Mouse (Mus musculus) neural tube, embryonic 14.5 days (tissue): ENCODE results near the gene Slc30a2. TPM values are rescaled to one million over a fixed set of nuclear protein-coding genes. Genes with fewer than 3 reads are reported as not detected.
"Not testable (repeated sequence)": the region's sequence is repeated elsewhere in the genome, so short reads cannot be mapped to it uniquely, and the experiment has no call there.

Source experiments
- ATAC-seq: fragments of 200-750 bp; cut with Nextera tagmentation; 2 replicates; pipeline ENCODE4 v1.8.0; 2017; ENCODE audit warnings: low read depth, mild to moderate bottlenecking, moderate TSS enrichment, moderate library complexity
- H3K27ac ChIP-seq: fragments of 300-500 bp; sonication (generic); 2 replicates; pipeline ENCODE4 v1.5.1; 2014; ENCODE audit warnings: low read depth, mild to moderate bottlenecking, control low read depth, low read length, moderate library complexity, mixed read lengths
- H3K27me3 ChIP-seq: fragments of 300-500 bp; sonication (generic); 2 replicates; pipeline ENCODE4 v1.6.1; 2014; ENCODE audit warnings: low read length; ENCODE audit not compliant: control insufficient read depth, insufficient read depth
- H3K36me3 ChIP-seq: fragments of 300-500 bp; sonication (generic); 2 replicates; pipeline ENCODE4 v1.6.1; 2014; ENCODE audit warnings: low read length, mixed read lengths; ENCODE audit not compliant: control insufficient read depth, insufficient read depth
- H3K4me1 ChIP-seq: fragments of 300-500 bp; sonication (generic); 2 replicates; pipeline ENCODE4 v1.6.1; 2014; ENCODE audit warnings: low read length; ENCODE audit not compliant: control insufficient read depth, insufficient read depth
- H3K4me2 ChIP-seq: fragments of 300-500 bp; sonication (generic); 2 replicates; pipeline ENCODE4 v1.6.1; 2014; ENCODE audit warnings: mild to moderate bottlenecking, low read depth, low read length, control low read depth
- H3K4me3 ChIP-seq: fragments of 300-500 bp; sonication (generic); 2 replicates; pipeline ENCODE4 v1.5.1; 2014; ENCODE audit warnings: low read depth, low read length, control low read depth, mixed read lengths
- H3K9ac ChIP-seq: fragments of 300-500 bp; sonication (generic); replicated peaks from 2 replicates; pipeline ENCODE4 v1.6.1; 2014; ENCODE audit warnings: low read depth, mild to moderate bottlenecking, control low read depth, low read length, mixed read lengths
- H3K9me3 ChIP-seq: fragments of 300-500 bp; sonication (generic); 2 replicates; pipeline ENCODE4 v1.6.1; 2016; ENCODE audit warnings: low read length; ENCODE audit not compliant: control insufficient read depth
- WGBS: fragments of 180-500 bp; shearing (Covaris S2); extraction: QIAGEN DNeasy Blood & Tissue Kit; methylation state at CpG from one replicate; pipeline ENCODE4 v1.1.7; 2014; 5-methylcytosine and 5-hydroxymethylcytosine counted together
- polyA plus RNA-seq: library from polyadenylated mRNA; unstranded; fragments of >200 nt; fragmentation: Nextera tagmentation; extraction: Ambion mirVana; gene quantifications from 2 replicates; pipeline ENCODE4 v1.2.1, GENCODE M21; 2014

Gene Slc30a2
- polyA plus RNA-seq, 1 experiment from 2014 or later, result 0.16 TPM

- no peak for ATAC-seq
- Histone ChIP-seq H3K27me3 (no peaks in the 10 kb centered on the region), H3K9ac (no peak overlapping the region), H3K4me2 (no peak overlapping the region), H3K9me3 (no peaks in the 10 kb centered on the region), H3K4me1 (no peaks in the 10 kb centered on the region), H3K27ac (no peak overlapping the region), H3K36me3 (no peaks in the 10 kb centered on the region), H3K4me3 (no peak overlapping the region)
- WGBS, result 86% methylated on average over 8 of the region's 8 CpGs
These were observed 14.1 kb upstream of the Slc30a2 start for GRCm38 (mm10) chr4:134328832-134329231.

GRCm38 (mm10) chr4:134330281-134330680 lies 12.7 kb upstream of the Slc30a2 start:
- Histone ChIP-seq H3K9ac (no peak overlapping the region), H3K9me3 (no peaks in the 10 kb centered on the region), H3K4me3 (no peak overlapping the region), H3K27ac (no peak overlapping the region), H3K27me3 (no peaks in the 10 kb centered on the region), H3K4me2 (no peak overlapping the region), H3K4me1 (no peaks in the 10 kb centered on the region), H3K36me3 (no peaks in the 10 kb centered on the region)
- ATAC-seq, result no peak
- WGBS, result 64% methylated on average over 5 of the region's 5 CpGs

- 62% methylated on average over 6 of the region's 6 CpGs for WGBS
- H3K27ac ChIP-seq, result not testable (repeated sequence)
These were observed 1.8 kb upstream of the Slc30a2 start for GRCm38 (mm10) chr4:134341231-134341630.

GRCm38 (mm10) chr4:134342213-134342779 lies 685 bp upstream of the Slc30a2 start:
- WGBS, result 36% methylated on average over 11 of the region's 11 CpGs
- Histone ChIP-seq H3K36me3 (no peaks in the 10 kb centered on the region), H3K9ac (no peak overlapping the region), H3K27ac (no peak overlapping the region), H3K9me3 (no peaks in the 10 kb centered on the region), H3K27me3 (peaks cover 17% of the 10 kb centered on the region), H3K4me3 (no peak overlapping the region), H3K4me1 (0 out of 2 replicates have a peak, but pooled peaks cover 3% of the 10 kb centered on the region), H3K4me2 (no peak overlapping the region)
- no peak for ATAC-seq

More at GRCm38 (mm10) chr4:134341231-134341630, 1.8 kb upstream of the Slc30a2 start:
- H3K9me3 ChIP-seq, H3K36me3 ChIP-seq, ATAC-seq, H3K9ac ChIP-seq, H3K4me2 ChIP-seq, H3K4me3 ChIP-seq, H3K4me1 ChIP-seq: not testable (repeated sequence)
- H3K27me3 ChIP-seq, result peaks cover 17% of the 10 kb centered on the region

- Histone ChIP-seq H3K27me3 (peaks cover 17% of the 10 kb centered on the region), H3K27ac (no peak overlapping the region), H3K4me2 (no peak overlapping the region), H3K36me3 (no peaks in the 10 kb centered on the region), H3K9ac (no peak overlapping the region), H3K4me1 (0 out of 2 replicates have a peak, but pooled peaks cover 3% of the 10 kb centered on the region), H3K4me3 (no peak overlapping the region), H3K9me3 (no peaks in the 10 kb centered on the region)
- WGBS, result 34% methylated on average over 3 of the region's 3 CpGs
- ATAC-seq, result no peak
These were observed 1.6 kb downstream of the Slc30a2 start for GRCm38 (mm10) chr4:134344620-134345019.

GRCm38 (mm10) chr4:134345802-134346201 lies 2.8 kb downstream of the Slc30a2 start:
- Histone ChIP-seq H3K9me3 (no peaks in the 10 kb centered on the region), H3K4me2 (no peak overlapping the region), H3K9ac (no peak overlapping the region), H3K27ac (no peak overlapping the region), H3K4me3 (no peak overlapping the region), H3K36me3 (no peaks in the 10 kb centered on the region), H3K27me3 (peaks cover 17% of the 10 kb centered on the region), H3K4me1 (0 out of 2 replicates have a peak, but pooled peaks cover 3% of the 10 kb centered on the region)
- WGBS, result 92% methylated on average over 15 of the region's 15 CpGs
- ATAC-seq, result no peak

- no peak overlapping the region for H3K9ac ChIP-seq
- 72% methylated on average over 11 of the region's 11 CpGs for WGBS
- 0 out of 2 replicates have a peak, but pooled peaks cover under 1% of the 10 kb centered on the region for H3K4me1 ChIP-seq
- no peak for ATAC-seq
- H3K9me3 ChIP-seq, result no peaks in the 10 kb centered on the region
- no peak overlapping the region for H3K4me3 ChIP-seq
- no peaks in the 10 kb centered on the region for H3K36me3 ChIP-seq
- peaks cover 9% of the 10 kb centered on the region for H3K27me3 ChIP-seq
- H3K4me2 ChIP-seq, result no peak overlapping the region
- no peak overlapping the region for H3K27ac ChIP-seq
These were observed 5.1 kb downstream of the Slc30a2 start for GRCm38 (mm10) chr4:134348078-134348477.

- Histone ChIP-seq H3K27me3 (peaks cover 4% of the 10 kb centered on the region; the same call in 1 of the 2 replicates), H3K4me3 (no peak overlapping the region), H3K36me3 (no peaks in the 10 kb centered on the region), H3K9me3 (no peaks in the 10 kb centered on the region), H3K27ac (no peak overlapping the region), H3K9ac (no peak overlapping the region), H3K4me2 (no peak overlapping the region), H3K4me1 (no peaks in the 10 kb centered on the region)
- 86% methylated on average over 5 of the region's 5 CpGs for WGBS
- no peak for ATAC-seq
These were observed 5.6 kb downstream of the Slc30a2 start for GRCm38 (mm10) chr4:134348545-134348944.

GRCm38 (mm10) chr4:134349829-134350228 lies 6.8 kb downstream of the Slc30a2 start:
- ATAC-seq, result no peak
- Histone ChIP-seq H3K9me3 (no peaks in the 10 kb centered on the region), H3K4me2 (no peak overlapping the region), H3K9ac (no peak overlapping the region), H3K4me1 (no peaks in the 10 kb centered on the region), H3K27me3 (no peaks in the 10 kb centered on the region), H3K4me3 (no peak overlapping the region), H3K27ac (no peak overlapping the region), H3K36me3 (no peaks in the 10 kb centered on the region)
- 90% methylated on average over 7 of the region's 7 CpGs for WGBS
